Mouse (Mus musculus): Measurements from ENCODE around the gene Tnfaip6.
"Not testable (repeated sequence)": the region's sequence is repeated elsewhere in the genome, so short reads cannot be mapped to it uniquely, and the experiment has no call there.

Gene Tnfaip6

DNA sequence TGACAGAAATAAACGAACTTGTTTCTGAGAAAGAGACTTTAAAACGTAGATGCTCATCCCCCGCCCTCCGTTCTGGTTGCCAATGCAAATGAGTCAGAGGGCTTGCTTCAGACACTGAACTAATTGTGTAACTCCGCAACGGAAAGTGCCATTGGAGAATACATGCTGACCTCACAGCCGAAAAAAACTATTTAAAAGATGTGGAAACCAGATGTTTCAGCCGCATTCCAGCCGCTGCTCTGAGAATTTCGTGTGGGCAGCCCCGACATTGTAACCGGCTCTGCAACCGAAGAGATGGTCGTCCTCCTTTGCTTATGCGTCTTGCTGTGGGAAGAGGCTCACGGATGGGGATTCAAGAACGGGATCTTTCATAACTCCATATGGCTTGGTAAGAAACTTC, at the start of gene Tnfaip6:
TSS of gene Tnfaip6 (plus strand) at position 128 of the 400 bp plus-strand sequence.
- DNase-seq (ENCODE audit: low read depth, low spot score): no peak

DNA sequence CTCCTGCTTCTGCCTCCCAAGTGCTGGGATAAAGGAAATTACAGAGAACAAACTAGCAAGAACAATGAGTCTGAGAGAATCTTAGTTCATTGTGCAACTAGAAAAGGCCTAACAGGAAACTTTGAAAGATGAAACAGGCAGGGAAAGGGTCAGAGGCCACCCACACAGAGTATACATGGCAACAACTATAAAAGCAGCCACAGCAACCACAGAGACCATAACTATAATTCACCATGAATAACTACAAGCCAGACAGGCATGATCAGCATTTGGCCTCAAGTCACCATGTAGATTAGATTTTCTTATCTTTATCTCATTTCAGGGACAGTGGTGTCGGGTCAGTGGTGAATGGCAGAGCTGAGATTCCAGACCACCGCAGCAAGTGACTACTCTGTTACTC, 48.2 kb upstream of the Tnfaip6 start:
- no peak for DNase-seq (ENCODE audit: low read depth, low spot score)

DNA sequence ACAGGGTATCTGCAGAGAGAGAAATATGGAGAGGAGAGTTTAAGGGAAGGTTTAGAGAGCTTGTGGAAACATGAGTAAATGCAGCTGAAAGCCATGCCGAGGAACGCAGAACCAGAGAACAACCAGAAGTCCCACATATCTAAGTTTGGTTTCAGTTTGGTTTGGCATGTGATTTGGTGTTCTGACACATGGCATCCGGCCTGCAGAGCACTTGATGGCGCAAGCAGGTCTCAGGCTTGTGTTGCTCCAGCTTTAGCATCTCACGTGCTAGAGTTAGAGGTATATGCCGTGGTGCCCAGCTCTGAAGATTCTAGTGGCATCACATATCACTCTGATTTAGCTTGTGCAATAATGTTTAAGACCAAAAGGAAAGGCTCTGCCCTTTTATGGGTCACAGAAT, 46.4 kb upstream of the Tnfaip6 start:
- no peak for DNase-seq (ENCODE audit: low read depth, low spot score)

DNA sequence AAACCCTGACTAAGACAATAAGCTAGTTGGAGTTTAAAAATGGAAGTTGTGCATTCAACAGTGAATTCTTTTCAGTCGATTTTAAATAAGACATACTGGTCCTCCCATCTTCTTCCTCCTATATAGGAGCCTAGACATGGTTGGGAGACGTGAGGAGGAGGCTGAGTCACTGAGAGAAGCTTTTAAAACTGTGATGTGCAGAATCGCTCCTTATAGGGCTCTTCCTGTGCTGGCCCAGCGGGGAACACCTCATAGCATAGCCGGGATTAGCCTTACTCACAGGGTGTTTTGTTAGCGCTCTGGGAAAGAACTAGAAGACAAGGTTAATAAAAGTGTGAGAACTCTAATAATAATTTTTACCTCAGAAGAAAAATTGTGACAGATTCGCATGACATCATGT, 37.8 kb upstream of the Tnfaip6 start:
- DNase-seq (ENCODE audit: low read depth, low spot score): no peak

DNA sequence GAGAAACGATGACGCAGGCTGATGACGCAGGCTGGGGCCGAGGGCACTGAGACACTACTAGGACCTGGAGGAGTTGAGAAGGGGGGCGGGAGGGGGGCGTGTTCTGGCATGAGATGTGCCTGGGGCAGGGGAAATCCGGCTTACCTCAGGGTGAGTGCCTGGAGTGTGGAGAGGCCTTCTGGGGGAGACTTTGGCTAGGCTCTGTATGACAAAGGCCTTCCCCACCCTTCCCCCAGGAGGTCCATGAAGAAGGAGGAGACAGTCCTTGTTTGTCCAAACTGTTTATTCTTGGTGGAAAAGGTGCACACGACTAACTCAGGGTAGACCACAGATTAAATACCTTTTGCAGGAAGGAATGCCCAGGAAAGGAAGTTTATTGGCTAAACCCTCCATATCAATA, 36.3 kb upstream of the Tnfaip6 start:
- peak; percentile 43 for DNase-seq (ENCODE audit: low read depth, low spot score)

DNA sequence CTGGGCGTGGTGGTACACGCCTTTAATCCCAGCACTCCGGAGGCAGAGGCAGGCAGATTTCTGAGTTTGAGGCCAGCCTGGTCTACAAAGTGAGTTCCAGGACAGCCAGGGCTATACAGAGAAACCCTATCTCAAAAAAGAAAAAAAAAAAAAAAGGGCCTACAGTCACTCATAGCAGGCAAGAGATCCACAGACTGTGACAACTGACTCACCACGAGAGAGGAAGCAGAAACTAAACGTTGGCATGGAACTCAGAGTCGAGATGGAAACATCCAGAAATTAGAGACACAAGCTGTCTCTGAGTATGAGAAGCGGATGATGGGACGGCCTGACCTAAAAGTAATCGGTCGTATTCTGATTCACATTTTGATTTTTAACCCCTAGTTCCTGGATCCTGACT, 35.5 kb upstream of the Tnfaip6 start:
- DNase-seq (ENCODE audit: low read depth, low spot score): not testable (repeated sequence)

DNA sequence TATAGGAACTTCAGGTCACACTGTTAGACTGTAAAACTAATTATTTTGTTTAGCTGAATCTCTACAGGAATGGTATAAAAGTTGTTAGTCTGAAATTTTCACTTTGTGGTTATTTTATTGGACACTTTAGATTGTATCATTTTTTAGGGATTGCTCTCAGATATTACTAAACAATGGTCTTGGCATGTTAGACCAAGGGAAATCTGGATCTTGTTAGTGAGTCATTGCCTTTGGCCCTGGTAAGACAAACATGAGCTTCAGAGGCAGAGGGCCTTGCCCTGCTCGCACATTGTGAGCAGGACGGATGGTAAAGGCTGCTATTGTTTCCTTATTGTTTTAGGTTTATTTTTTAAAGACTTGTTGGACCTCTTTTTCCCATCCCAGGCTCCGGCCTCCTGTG, 31.4 kb upstream of the Tnfaip6 start:
- no peak for DNase-seq (ENCODE audit: low read depth, low spot score)

DNA sequence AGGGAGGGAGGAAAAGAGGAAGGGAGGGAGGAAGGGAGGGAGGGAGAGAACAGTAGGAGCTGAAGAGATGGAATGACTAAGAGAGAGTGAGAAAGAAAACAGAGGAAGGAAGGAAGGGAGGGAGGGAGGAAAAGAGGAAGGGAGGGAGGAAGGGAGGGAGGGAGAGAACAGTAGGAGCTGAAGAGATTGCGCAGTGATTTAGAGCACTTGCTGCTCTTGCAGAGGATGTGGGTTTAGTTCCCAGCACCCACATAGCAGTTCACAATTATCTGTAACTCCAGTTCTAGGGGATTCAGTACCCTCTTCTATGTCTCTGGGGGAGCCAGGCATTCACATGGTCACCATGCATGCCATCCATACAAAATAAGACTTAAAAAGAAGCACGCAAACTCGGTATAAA, 26.0 kb upstream of the Tnfaip6 start:
- DNase-seq (ENCODE audit: low read depth, low spot score): not testable (repeated sequence)

DNA sequence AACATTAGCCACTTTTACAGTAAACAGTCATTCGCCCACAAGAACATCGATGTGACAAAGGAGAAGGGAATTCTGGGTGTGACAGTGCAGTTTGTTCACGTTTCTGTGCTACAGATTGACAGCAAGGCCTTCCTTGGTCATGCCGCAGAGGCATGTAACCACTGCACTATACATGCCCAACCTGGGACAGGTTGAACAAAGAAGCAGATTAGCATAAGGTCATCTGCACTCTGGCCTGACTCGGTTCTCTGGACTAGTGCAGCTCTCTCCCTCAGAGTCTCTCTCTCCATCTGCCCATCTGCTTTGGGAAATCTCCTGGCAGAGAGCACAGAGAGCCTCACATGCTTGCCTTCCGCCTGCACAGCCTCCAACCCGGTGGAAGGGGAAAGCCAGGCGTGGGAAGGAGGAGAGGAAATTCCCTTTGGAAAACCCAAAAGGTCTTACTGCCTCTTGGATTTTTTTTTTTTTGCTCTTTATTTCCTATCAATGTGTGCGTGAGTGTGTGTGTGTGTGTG, 24.4 kb upstream of the Tnfaip6 start:
- DNase-seq (ENCODE audit: low read depth, low spot score): no peak

DNA sequence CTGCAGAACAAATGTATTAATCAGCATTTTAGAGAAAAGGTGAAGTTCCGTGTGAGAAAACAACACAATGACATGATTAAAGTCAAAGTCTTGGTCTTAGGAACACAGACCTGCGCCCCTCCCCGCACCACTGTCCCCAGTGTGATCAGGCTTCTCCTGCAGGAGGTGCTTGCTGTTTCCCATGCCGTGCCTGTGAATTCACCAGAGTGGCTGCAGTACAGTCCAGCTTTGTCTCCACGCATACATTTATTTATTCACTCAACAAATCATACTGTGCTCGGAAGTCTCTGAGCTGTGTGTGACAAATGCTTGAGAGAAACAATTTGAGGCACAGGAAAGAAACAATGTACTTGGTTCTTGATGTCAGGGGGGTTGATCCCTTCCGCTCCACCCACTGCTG, 21.4 kb upstream of the Tnfaip6 start:
- DNase-seq (ENCODE audit: low read depth, low spot score): no peak

DNA sequence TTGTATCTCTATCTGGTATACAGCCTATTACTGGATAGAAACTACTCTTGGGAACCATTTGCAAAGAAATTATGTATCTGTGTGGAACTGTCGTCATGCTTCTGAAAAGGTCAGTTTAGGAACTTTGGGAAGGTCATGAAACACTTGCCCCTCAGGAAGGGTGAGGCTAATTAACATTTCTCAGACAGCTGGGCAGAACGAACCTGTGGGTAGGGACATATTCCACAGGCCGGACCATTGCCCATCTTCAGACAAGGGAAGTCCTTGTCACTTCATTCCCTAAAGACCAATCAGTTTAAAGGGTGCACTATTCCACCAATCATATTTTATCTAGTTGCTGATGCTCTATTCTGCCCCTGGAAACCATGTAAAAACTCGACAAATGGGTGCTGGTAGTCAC, 10.7 kb upstream of the Tnfaip6 start:
- DNase-seq (ENCODE audit: low read depth, low spot score): no peak

DNA sequence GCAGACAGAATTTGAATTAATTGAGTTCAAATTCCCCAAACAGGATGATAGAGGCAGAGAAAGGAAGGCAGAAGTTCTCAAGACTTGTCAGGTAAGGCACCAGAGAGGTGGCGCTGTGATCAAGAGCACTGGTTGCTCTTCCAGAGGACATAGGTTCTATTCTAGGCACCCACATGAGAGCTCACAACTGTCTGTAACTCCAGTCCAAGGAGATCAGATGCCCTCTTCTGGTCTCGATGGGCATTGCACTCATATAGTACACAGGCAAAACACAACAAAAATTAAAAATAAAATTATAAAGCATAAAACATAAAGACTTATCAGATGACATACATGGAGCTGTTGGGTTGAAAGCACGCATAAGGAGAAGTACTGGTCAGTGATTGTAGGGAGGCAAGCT, 8.4 kb upstream of the Tnfaip6 start:
- DNase-seq (ENCODE audit: low read depth, low spot score): no peak

DNA sequence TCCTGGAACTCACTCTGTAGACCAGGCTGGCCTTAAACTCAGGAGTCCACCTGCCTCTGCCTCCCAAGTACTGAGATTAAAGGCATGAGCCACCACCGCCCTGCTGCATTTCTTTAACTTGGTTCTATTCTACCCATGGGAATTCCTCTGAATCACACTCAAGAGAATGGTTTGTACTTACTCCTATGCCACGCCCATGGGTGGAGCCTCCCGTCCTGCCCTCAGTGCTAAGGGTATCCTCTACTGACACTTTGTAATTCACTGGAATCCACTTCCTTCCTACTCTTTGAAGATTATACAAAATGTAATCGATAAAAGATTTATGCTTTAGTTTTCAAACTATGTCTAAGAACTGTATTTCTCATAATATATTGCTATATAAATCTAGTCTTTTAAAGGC, 6.3 kb upstream of the Tnfaip6 start:
- no peak for DNase-seq (ENCODE audit: low read depth, low spot score)

DNA sequence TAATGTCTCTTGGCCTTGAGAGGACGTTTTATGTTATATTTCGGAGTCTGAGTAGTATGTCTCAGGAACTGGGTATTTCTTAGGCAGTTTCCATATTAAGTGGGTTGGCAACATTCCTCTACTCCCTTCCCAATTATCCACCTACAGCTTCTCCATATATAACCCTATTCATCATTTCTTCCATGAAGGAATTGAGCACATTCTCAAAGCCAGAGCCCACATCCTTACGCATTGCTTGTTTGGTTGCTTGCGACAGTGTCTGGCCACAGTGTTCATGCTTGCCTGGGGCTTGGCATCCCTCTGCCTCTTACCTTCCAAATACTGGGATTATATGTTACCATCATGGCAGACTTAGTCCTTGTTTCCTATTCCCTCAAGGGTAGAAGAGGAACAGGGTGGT, 3.2 kb upstream of the Tnfaip6 start:
- DNase-seq (ENCODE audit: low read depth, low spot score): no peak

DNA sequence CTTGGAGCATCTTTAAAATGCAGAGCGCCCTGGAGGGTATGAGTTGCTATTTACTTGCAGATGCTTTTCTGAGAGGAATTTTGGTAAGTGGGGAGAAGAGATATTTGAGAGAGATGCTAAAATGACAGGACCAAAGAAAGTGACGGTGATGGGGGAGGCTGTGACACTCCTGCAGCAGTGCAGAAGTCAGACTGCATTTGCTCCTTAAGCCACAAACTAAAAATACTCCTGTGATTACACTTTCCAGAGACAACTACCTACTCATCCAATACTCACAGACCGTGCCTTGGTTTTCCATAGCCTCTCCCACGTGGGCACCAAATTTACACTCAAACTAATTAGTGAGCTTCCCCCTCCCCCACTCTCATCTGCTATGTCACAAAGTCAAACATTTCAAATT, 2.7 kb upstream of the Tnfaip6 start:
- no peak for DNase-seq (ENCODE audit: low read depth, low spot score)

DNA sequence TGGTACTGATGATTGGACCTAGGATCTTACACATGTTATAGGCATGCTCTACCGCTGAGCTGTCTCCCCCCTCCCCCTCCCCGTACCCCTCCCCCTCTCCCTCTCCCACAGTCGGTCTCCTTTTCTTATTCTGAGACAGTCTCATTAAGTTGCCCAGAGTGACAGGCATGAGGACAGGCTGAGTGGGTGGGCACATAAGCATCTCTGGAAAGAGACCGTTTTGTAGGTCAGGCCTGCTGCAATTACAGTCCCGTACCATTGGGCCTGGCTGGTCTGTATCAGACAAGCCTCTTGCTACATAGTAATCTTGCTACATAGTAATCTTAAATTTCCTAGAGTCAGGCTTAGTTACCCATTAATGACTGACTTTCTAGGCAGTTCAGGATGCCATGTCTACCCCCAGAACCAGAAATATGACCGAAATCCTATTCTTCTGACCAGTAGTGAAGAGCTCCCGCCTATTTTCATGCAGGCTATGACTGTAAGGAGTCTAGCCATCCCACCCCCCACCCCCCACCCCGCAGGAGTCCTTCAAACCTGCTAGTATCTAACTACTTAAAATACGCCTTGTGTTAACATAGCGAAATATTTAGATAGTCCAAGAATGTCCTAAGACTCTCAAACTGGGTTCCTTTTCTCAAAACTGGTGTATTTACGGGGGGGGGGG, 747 bp upstream of the Tnfaip6 start:
- DNase-seq (ENCODE audit: low read depth, low spot score): no peak

DNA sequence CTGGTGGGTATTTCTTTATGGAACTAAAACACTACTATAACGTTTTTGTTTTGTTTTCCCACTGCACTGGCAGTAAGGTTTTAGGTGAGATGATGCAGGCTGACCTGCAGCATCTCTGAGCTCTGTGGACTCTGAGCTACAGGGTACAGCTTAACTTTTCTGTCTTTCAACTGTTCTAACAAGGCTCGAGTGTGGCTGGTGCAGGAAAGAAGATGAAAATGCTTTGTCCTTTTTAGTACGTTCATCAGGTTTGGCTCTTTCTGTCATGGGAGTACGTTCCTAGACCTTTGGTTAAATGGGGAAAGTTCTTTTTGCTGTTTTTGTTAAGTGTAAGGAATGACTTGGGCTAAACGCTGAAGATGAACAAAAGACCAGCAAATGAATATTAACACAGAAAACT, 749 bp downstream of the Tnfaip6 start:
- no peak for DNase-seq (ENCODE audit: low read depth, low spot score)

DNA sequence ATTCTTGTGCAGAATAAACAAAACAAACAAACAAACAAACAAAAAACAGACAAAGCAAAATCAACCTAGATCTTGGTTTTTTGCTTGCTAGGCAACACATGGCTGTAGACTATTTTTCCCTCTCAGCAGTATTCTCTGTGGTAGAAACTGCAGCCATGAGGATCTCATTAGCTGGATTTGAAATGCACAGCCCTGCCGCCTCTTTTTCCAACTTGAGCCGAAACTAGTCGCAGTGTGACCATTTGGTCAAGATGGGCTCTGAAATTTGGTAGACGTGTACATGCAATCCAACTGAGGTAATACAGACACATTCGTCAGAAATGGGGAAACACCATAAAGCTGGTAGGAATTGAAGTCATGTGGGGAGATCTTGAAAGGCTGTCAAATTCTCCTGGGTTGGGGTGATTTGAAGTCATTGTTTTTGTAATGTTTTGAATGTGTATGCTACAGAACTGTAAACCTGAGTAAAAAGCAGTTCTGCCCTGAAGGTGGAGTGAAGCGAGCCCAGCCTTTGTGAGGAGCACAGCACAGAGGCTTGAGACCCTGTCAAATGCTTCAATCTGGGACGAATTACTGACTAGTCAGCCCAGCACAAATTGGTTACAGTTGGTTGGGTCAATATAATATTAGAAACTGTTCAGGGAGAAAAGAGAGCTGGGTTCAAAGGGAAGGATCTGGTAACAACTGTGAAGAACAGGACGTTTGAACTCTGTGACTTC, 1.4 kb downstream of the Tnfaip6 start:
- no peak for DNase-seq (ENCODE audit: low read depth, low spot score)

DNA sequence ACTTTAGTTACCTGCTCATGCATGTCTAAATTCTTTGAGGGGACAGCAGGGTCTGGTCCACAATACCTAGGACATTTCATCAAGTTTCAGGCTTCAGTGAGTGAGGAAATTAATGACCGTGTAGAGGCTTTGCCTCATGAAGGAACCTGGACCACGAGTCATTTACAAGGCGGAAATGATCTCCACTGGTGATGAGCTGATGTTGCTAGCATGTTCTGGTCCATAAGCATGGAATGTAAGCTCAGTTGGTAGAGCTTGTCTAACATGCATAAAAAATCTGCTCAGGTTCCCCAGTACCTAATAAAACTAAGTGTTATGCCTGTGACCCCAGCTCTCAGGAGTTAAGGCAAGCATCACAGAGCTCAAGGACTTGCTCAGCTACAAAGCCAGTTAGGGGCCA, 4.3 kb downstream of the Tnfaip6 start:
- no peak for DNase-seq (ENCODE audit: low read depth, low spot score)

DNA sequence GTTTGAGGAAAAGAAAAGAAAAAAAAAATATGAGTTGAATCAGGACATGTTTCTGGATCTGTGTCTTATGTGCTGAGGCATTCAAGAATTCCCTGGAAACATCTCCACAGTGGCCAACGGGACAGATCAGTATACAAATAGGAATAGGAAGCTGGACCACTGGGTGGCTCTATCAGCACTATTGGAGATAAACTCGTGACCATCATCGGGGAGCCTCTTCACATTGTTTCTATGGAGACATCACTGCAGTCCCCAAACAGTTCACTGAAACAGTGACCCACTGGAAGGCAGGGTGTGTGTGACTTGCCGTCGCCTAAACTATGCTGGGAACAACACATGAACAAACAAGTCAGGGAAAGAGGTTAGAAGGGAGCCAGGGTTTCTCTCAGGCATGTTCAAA, 4.9 kb downstream of the Tnfaip6 start:
- DNase-seq (ENCODE audit: low read depth, low spot score): no peak

DNA sequence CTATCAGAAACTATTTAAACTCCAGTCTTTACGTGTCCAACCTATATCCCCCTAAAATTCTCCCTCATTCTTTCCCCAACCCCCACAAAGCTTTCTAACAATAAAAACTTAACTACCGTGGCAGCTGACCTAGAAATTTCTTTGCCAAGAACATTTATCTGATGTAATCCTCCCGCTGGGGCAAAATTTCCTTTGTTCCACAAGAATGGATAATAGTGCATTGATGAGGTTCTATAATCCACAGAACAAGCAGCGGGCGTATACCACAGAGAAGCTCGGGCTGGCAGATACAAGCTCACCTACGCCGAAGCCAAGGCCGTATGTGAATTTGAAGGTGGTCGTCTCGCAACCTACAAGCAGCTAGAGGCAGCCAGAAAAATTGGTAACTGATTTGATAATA, 5.7 kb downstream of the Tnfaip6 start:
- DNase-seq (ENCODE audit: low read depth, low spot score): no peak

DNA sequence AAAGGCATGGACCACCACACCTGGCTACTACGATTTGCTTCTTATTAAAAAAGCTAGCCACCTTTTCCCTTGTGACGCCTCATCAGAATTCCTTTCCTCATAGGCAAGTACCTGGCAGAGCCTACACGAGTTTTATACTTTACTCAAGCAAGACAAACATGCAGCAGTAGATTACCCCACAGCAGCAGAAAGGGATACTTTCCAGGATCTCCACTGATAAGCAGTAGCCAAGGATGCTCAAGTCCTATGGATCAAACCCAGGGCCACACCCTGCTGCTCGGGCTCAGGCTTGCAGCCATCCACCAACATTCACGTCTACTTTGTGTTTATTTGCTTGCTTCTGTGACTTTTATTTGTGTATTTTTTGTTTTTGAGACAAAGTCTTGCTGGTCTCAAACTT, 8.2 kb downstream of the Tnfaip6 start:
- no peak for DNase-seq (ENCODE audit: low read depth, low spot score)

DNA sequence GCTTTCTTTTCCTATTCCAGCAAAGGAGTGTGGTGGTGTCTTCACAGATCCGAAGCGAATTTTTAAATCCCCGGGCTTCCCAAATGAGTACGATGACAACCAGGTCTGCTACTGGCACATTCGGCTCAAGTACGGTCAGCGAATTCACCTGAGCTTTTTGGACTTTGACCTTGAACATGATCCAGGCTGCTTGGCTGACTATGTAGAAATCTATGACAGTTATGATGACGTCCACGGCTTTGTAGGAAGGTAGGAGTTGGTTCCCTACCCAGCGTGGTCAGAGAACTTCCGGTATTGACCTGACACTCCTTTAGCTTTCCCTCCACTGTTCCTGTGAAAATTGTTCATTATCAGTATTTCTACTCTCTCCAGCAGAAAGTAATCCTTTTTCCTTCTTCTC, 13.0 kb downstream of the Tnfaip6 start:
- DNase-seq (ENCODE audit: low read depth, low spot score): no peak
